Mouse (Mus musculus) stomach, embryonic 16.5 days (tissue): ENCODE data around the gene Dmrtb1. TPM values are rescaled to one million over a fixed set of nuclear protein-coding genes. Genes with fewer than 3 reads are reported as not detected.

Experiments
- ATAC-seq: fragments of 200-750 bp; cut with Nextera tagmentation; 2 replicates; pipeline ENCODE4 v1.8.0; 2017; ENCODE audit warnings: moderate number of reproducible peaks, moderate TSS enrichment; ENCODE audit not compliant: insufficient read depth, low FRiP score
- H3K27ac ChIP-seq: fragments of 300-500 bp; sonication (generic); 2 replicates; pipeline ENCODE4 v1.5.1; 2014; ENCODE audit warnings: low read length
- H3K27me3 ChIP-seq: fragments of 300-500 bp; sonication (generic); 2 replicates; pipeline ENCODE4 v1.6.1; 2014; ENCODE audit warnings: low read length, control low read depth, mixed read lengths; ENCODE audit not compliant: control insufficient read depth, insufficient read depth
- H3K36me3 ChIP-seq: fragments of 300-500 bp; sonication (generic); 2 replicates; pipeline ENCODE4 v1.6.1; 2014; ENCODE audit warnings: low read length; ENCODE audit not compliant: control insufficient read depth, insufficient read depth
- H3K4me1 ChIP-seq: fragments of 300-500 bp; sonication (generic); 2 replicates; pipeline ENCODE4 v1.6.1; 2014; ENCODE audit warnings: low read length, control low read depth, mixed read lengths; ENCODE audit not compliant: control insufficient read depth, insufficient read depth
- H3K4me2 ChIP-seq: fragments of 300-500 bp; sonication (generic); 2 replicates; pipeline ENCODE4 v1.6.1; 2014; ENCODE audit warnings: low read depth, low read length, mixed read lengths
- H3K4me3 ChIP-seq: fragments of 300-500 bp; sonication (generic); replicated peaks from 2 replicates; pipeline ENCODE4 v1.5.1; 2014; ENCODE audit warnings: mild to moderate bottlenecking, low read length
- H3K9ac ChIP-seq: fragments of 300-500 bp; sonication (generic); 2 replicates; pipeline ENCODE4 v1.6.1; 2014; ENCODE audit warnings: low read length
- H3K9me3 ChIP-seq: fragments of 300-500 bp; sonication (generic); replicated peaks from 2 replicates; pipeline ENCODE4 v1.6.1; 2016; ENCODE audit warnings: low read length, control low read depth; ENCODE audit not compliant: control insufficient read depth
- WGBS: fragments of 180-500 bp; shearing (Covaris S2); extraction: QIAGEN DNeasy Blood & Tissue Kit; methylation state at CpG from one replicate; pipeline ENCODE4 v1.1.7; 2014; 5-methylcytosine and 5-hydroxymethylcytosine counted together
- polyA plus RNA-seq: library from polyadenylated mRNA; unstranded; fragments of >200 nt; fragmentation: Nextera tagmentation; extraction: Ambion mirVana; gene quantifications from 2 replicates; pipeline ENCODE4 v1.2.1, GENCODE M21; 2015

The Dmrtb1 gene
- polyA plus RNA-seq, 1 experiment from 2014 or later: not detected

DNA sequence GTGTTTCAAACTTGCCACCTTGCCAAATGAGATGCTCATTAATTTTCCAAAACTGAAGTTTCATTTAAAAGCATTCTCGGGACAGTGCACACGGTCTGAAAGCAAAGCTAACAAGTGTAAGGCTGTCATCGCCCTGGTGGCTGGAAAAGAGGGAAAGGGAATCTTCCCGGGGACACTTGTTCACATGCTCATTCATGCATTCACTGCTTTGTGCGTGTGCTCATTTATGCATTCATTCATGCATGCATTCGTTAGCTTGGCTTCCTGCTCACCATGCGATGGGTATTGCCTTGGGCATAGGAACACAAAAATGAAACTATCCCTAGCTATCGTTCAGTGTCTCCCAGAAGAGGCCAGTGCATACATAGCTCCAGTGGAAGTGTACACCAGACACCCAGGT, 34.7 kb upstream of the Dmrtb1 start:
- ATAC-seq: no peak
- Histone ChIP-seq H3K9me3 (no peaks in the 10 kb centered on the region), H3K9ac (no peak overlapping the region), H3K4me1 (no peaks in the 10 kb centered on the region), H3K27me3 (no peaks in the 10 kb centered on the region), H3K27ac (no peak overlapping the region), H3K4me2 (no peak overlapping the region), H3K4me3 (no peak overlapping the region), H3K36me3 (no peaks in the 10 kb centered on the region)
- WGBS: 86% methylated on average over 8 of the region's 8 CpGs

DNA sequence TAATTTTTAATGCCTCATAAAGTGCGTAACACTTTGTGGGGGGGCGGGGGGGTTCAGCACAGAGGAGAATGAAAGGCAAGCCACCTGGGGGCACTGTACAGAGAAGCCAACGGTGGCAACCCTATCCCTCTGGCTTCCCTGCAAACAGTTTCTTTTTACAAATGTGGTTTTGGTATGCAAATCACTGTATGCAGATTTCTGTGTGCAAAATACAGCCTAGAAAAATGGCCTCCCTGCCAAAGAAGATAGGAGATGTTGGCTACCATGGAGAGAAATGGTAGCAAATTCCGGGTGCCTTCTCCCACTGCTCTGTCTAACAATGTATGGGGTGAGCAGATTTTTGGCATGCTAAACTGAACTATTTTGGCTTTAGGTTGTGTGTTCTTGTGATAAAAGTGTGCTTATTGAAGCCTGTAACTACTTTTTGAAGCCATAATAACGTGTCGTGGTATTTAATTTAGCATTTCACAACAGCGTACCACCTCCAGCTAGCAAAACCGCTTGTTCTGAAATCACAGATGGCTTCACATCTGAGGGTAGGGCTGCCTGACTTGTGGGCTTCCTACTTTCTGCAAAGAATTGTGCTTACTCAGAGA, 33.8 kb upstream of the Dmrtb1 start:
- H3K36me3 ChIP-seq: no peaks in the 10 kb centered on the region
- no peak overlapping the region for H3K27ac ChIP-seq
- 73% methylated on average over 8 of the region's 8 CpGs for WGBS
- H3K4me3 ChIP-seq: no peak overlapping the region
- no peak overlapping the region for H3K4me2 ChIP-seq
- no peaks in the 10 kb centered on the region for H3K9me3 ChIP-seq
- H3K4me1 ChIP-seq: no peaks in the 10 kb centered on the region
- ATAC-seq: no peak
- H3K9ac ChIP-seq: no peak overlapping the region
- H3K27me3 ChIP-seq: no peaks in the 10 kb centered on the region

DNA sequence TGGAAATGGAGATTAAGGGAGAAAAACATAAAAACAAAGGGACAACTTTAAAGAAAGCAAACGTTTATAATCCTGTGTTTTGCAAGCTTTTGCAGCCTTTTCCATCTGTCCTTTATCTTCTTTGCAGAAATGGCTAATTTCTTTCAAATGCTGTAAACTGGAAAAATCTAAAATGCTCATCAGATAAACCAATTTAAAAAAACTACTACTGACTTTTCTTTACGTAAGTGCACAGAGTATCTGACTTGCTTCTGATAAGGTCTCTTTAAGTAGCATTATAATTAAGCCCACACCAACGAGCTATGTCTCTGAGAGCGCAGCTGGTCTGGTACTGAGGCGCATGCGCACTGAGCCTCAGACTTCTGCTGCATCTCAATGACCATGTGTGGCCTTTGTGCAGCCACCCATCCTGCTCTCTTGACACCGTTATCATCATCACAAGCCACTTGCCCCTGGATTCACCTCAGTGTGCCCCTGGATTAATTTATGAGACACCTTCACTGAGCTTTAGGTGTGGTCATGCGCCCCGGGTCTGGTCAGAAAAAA, 32.8 kb upstream of the Dmrtb1 start:
- H3K4me1 ChIP-seq: no peaks in the 10 kb centered on the region
- WGBS: 68% methylated on average over 9 of the region's 9 CpGs

DNA sequence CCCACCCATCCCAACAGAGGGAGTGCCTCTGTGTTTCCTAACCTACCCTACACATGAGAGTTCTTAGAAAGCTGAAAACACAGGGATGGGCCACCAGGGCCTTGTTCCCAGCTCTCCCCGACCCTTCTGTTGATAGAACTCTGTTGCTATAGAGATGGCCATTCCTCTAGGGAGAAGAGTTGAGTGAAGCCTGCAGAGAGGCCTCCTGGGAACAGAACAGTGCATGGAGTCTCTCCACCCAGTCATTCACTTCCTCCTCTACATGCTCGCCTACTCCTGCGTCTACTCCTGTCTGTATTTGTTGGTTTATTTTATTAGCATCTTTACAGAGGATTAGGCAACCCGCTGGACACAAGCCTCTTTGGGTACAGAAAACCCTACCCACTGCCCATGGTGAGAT, 22.9 kb upstream of the Dmrtb1 start:
- Histone ChIP-seq H3K36me3 (no peaks in the 10 kb centered on the region), H3K27ac (no peak overlapping the region)
- 67% methylated on average over 4 of the region's 4 CpGs for WGBS

More for the DNA sequence above, 32.8 kb upstream of the Dmrtb1 start:
- Histone ChIP-seq H3K27ac (no peak overlapping the region), H3K27me3 (no peaks in the 10 kb centered on the region), H3K4me3 (no peak overlapping the region), H3K9ac (no peak overlapping the region), H3K36me3 (no peaks in the 10 kb centered on the region), H3K9me3 (no peaks in the 10 kb centered on the region), H3K4me2 (no peak overlapping the region)
- no peak for ATAC-seq

DNA sequence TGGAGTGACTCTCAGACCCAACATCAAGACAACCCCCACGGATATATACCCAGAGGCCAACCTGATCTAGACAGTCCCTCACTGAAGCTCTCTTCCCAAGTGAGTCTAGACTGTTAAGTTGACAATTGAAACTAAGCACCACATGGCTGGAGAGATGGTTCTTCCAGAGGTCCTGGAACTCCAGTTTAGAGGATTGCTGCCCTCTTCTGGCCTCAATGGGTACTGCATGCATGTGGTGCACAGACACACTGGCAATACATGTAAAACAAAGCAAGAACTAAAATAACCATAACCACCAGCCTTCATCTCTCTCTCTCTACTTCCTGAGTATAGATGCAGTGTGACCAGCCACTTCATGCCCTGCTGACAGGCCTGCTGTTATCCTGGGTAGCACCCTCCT, 20.2 kb upstream of the Dmrtb1 start:
- no peak overlapping the region for H3K4me3 ChIP-seq
- no peak for ATAC-seq
- no peaks in the 10 kb centered on the region for H3K27me3 ChIP-seq
- no peaks in the 10 kb centered on the region for H3K4me1 ChIP-seq
- H3K9ac ChIP-seq: no peak overlapping the region
- no peak overlapping the region for H3K27ac ChIP-seq
- WGBS: 88% methylated on average over 1 of the region's 1 CpGs
- no peak overlapping the region for H3K4me2 ChIP-seq
- H3K9me3 ChIP-seq: no peaks in the 10 kb centered on the region; the same call in 1 of the 2 replicates
- H3K36me3 ChIP-seq: no peaks in the 10 kb centered on the region

More for the DNA sequence above, 22.9 kb upstream of the Dmrtb1 start:
- Histone ChIP-seq H3K4me2 (no peak overlapping the region), H3K9me3 (no peaks in the 10 kb centered on the region; the same call in 1 of the 2 replicates), H3K27me3 (no peaks in the 10 kb centered on the region), H3K9ac (no peak overlapping the region), H3K4me1 (no peaks in the 10 kb centered on the region), H3K4me3 (no peak overlapping the region)
- no peak for ATAC-seq

DNA sequence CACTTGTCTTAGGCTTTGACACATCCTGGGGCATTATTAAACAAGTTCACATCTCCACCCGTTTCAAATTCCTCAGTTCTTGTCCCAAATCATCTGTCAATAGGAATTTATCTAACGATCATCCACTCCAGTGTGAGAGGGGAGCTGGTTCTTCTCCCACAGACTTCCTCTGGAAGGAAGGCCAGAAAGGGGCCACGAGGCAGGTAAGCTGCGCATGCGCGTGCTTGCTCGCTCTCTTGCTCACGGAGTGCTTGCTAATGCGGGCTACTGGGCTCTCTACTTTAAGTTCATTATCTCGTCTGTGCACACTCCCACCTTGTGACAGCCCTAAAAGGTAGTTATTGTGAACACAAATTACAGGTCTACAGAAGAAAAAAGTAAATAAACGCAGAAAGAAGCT, 17.6 kb upstream of the Dmrtb1 start:
- no peaks in the 10 kb centered on the region for H3K4me1 ChIP-seq
- H3K4me2 ChIP-seq: no peak overlapping the region
- no peaks in the 10 kb centered on the region; the same call in 1 of the 2 replicates for H3K9me3 ChIP-seq
- H3K27ac ChIP-seq: no peak overlapping the region
- no peaks in the 10 kb centered on the region for H3K27me3 ChIP-seq
- no peaks in the 10 kb centered on the region for H3K36me3 ChIP-seq
- H3K9ac ChIP-seq: no peak overlapping the region
- ATAC-seq: no peak
- 68% methylated on average over 11 of the region's 11 CpGs for WGBS
- H3K4me3 ChIP-seq: no peak overlapping the region

DNA sequence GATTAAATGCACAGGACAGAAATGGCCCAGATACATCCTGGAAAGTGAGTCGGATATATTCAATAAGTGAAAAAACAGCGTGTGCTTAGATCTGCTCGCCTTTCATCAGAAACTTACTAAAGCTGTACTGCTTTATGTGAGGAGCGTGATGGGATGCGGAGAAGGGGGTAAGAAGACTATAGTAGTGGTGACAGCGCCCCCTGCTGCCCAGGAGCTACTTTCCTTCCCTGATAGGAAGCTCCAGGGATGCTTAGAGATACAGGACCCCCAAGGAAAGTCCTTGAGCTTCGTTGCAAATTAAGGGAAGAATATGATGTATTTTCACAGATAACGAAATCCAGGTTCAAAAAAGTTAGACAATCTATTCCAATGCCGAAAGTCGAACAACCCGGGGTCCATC, 17.1 kb upstream of the Dmrtb1 start:
- no peak overlapping the region for H3K4me3 ChIP-seq
- ATAC-seq: no peak
- WGBS: 31% methylated on average over 11 of the region's 11 CpGs

DNA sequence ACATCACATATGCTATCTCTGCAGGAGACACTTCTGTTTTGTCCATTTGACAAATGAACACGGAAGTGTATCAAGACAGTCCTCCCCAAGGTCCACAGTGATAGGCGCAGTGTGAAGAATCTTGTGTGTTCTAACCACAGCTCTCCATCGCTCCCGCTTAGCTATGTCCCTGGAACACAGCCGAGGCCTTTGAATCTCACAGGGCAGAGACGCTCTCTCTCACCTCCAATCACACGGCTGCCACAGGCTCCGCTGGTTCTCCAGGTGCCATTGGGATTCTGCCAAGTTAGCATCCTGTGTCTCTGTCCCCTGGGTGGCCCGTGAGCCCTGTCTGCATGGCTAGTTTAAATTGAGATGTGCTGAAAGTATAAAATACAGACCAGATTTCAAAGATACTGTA, 15.2 kb upstream of the Dmrtb1 start:
- Histone ChIP-seq H3K27ac (no peak overlapping the region), H3K4me3 (no peak overlapping the region), H3K9ac (no peak overlapping the region), H3K9me3 (no peaks in the 10 kb centered on the region; the same call in 1 of the 2 replicates), H3K4me2 (no peak overlapping the region), H3K4me1 (no peaks in the 10 kb centered on the region), H3K27me3 (no peaks in the 10 kb centered on the region), H3K36me3 (no peaks in the 10 kb centered on the region)
- WGBS: 83% methylated on average over 9 of the region's 9 CpGs
- no peak for ATAC-seq

More for the DNA sequence above, 17.1 kb upstream of the Dmrtb1 start:
- H3K9ac ChIP-seq: no peak overlapping the region
- no peaks in the 10 kb centered on the region for H3K27me3 ChIP-seq
- H3K36me3 ChIP-seq: no peaks in the 10 kb centered on the region
- H3K27ac ChIP-seq: no peak overlapping the region
- no peaks in the 10 kb centered on the region for H3K4me1 ChIP-seq
- H3K9me3 ChIP-seq: no peaks in the 10 kb centered on the region; the same call in 1 of the 2 replicates
- no peak overlapping the region for H3K4me2 ChIP-seq

DNA sequence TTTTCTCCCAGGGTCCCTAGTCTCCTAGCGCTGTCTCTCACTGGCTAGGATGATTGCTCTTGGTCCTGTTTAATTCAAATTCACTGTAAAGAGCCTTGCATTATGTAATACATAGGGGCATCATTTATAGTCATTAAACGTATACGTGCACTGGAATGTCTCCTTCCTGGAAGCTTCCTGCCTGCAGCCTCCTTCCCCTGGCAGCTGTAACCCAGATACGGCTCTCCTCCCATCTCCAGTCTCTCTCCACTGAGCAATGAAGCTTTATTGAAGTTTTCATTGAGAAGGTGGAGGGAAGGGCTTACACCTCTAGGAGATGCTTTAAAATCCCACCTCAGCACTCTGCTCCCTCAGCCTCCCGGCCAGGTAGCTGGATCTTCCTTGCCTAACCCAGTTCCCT, 9.8 kb upstream of the Dmrtb1 start:
- H3K9me3 ChIP-seq: no peaks in the 10 kb centered on the region

More for the DNA sequence above, 9.8 kb upstream of the Dmrtb1 start:
- no peak for ATAC-seq
- 54% methylated on average over 5 of the region's 5 CpGs for WGBS
- no peaks in the 10 kb centered on the region for H3K36me3 ChIP-seq
- no peaks in the 10 kb centered on the region for H3K27me3 ChIP-seq
- no peak overlapping the region for H3K27ac ChIP-seq
- H3K4me3 ChIP-seq: no peak overlapping the region
- no peaks in the 10 kb centered on the region for H3K4me1 ChIP-seq
- H3K4me2 ChIP-seq: no peak overlapping the region
- H3K9ac ChIP-seq: no peak overlapping the region
